Mouse (Mus musculus) forebrain, embryonic 14.5 days (tissue): ENCODE measurements around the gene Tnfrsf14. TPM values are rescaled to one million over a fixed set of nuclear protein-coding genes. Genes with fewer than 3 reads are reported as not detected.

ENCODE experiments used
- ATAC-seq: fragments of 200-750 bp; cut with Nextera tagmentation; 2 replicates; pipeline ENCODE4 v1.8.0; 2017; ENCODE audit warnings: mild to moderate bottlenecking, moderate library complexity
- DNase-seq: peaks from one replicate; pipeline ENCODE4 v3.0.0-alpha.2; 2015; ENCODE audit warnings: low spot score
- H3K27ac ChIP-seq: fragments of 300-500 bp; sonication (generic); 2 replicates; pipeline ENCODE4 v1.5.1; 2014; ENCODE audit warnings: low read depth, mild to moderate bottlenecking, control low read depth, low read length, moderate library complexity
- H3K27me3 ChIP-seq: fragments of 300-500 bp; sonication (generic); replicated peaks from 2 replicates; pipeline ENCODE4 v1.6.1; 2014; ENCODE audit warnings: low read length, control low read depth, mixed read lengths; ENCODE audit not compliant: control insufficient read depth, insufficient read depth
- H3K36me3 ChIP-seq: fragments of 300-500 bp; sonication (generic); 2 replicates; pipeline ENCODE4 v1.6.1; 2014; ENCODE audit warnings: low read length, control low read depth; ENCODE audit not compliant: control insufficient read depth, insufficient read depth
- H3K4me1 ChIP-seq: fragments of 300-500 bp; sonication (generic); 2 replicates; pipeline ENCODE4 v1.6.1; 2014; ENCODE audit warnings: antibody characterized with exemption, low read length, control low read depth; ENCODE audit not compliant: control insufficient read depth, insufficient read depth
- H3K4me2 ChIP-seq: fragments of 300-500 bp; sonication (generic); 2 replicates; pipeline ENCODE4 v1.6.1; 2014; ENCODE audit warnings: mild to moderate bottlenecking, control low read depth, low read length
- H3K4me3 ChIP-seq: fragments of 300-500 bp; sonication (generic); 2 replicates; pipeline ENCODE4 v1.5.1; 2014; ENCODE audit warnings: low read depth, low read length, control low read depth
- H3K9ac ChIP-seq: fragments of 300-500 bp; sonication (generic); 2 replicates; pipeline ENCODE4 v1.6.1; 2014; ENCODE audit warnings: mild to moderate bottlenecking, low read length, control low read depth, moderate library complexity
- H3K9me3 ChIP-seq: fragments of 300-500 bp; sonication (generic); replicated peaks from 2 replicates; pipeline ENCODE4 v1.6.1; 2016; ENCODE audit warnings: low read length, control low read depth, mixed read lengths; ENCODE audit not compliant: control insufficient read depth
- WGBS: fragments of 180-500 bp; shearing (Covaris S2); extraction: QIAGEN DNeasy Blood & Tissue Kit; methylation state at CpG from one replicate; pipeline ENCODE4 v1.1.7; 2014; 5-methylcytosine and 5-hydroxymethylcytosine counted together
- polyA plus RNA-seq: library from polyadenylated mRNA; unstranded; fragments of >200 nt; fragmentation: Nextera tagmentation; extraction: Ambion mirVana; gene quantifications from 2 replicates; pipeline ENCODE4 v1.2.1, GENCODE M21; 2014

Tnfrsf14 gene
- polyA plus RNA-seq, 1 experiment from 2014 or later, result not detected

- no peak for DNase-seq
- no peaks in the 10 kb centered on the region for H3K9me3 ChIP-seq
- H3K36me3 ChIP-seq, result no peaks in the 10 kb centered on the region
- H3K27me3 ChIP-seq, result no peaks in the 10 kb centered on the region
- H3K4me2 ChIP-seq, result peak overlapping the region; percentile 94
- H3K4me3 ChIP-seq, result peak overlapping the region; percentile 53
- H3K9ac ChIP-seq, result peak overlapping the region; percentile 73
- no peak overlapping the region for H3K27ac ChIP-seq
- no peak for ATAC-seq
- peaks cover 11% of the 10 kb centered on the region; the same call in 1 of the 2 replicates for H3K4me1 ChIP-seq
- 74% methylated on average over 6 of the region's 6 CpGs for WGBS
Measured at GRCm38 (mm10) chr4:154897676-154898465, 30.5 kb downstream of the Tnfrsf14 start.

GRCm38 (mm10) chr4:154895549-154895948 lies 32.8 kb downstream of the Tnfrsf14 start:
- no peak overlapping the region for H3K4me3 ChIP-seq
- DNase-seq, result no peak
- WGBS, result 85% methylated on average over 5 of the region's 5 CpGs

GRCm38 (mm10) chr4:154890887-154891286 lies 37.5 kb downstream of the Tnfrsf14 start:
- 93% methylated on average over 14 of the region's 14 CpGs for WGBS
- no peak overlapping the region for H3K4me3 ChIP-seq
- no peak overlapping the region for H3K27ac ChIP-seq
- DNase-seq (no peak), ATAC-seq (no peak)
- no peaks in the 10 kb centered on the region for H3K4me1 ChIP-seq
- H3K36me3 ChIP-seq, result no peaks in the 10 kb centered on the region
- no peak overlapping the region for H3K4me2 ChIP-seq
- no peaks in the 10 kb centered on the region for H3K9me3 ChIP-seq
- H3K9ac ChIP-seq, result no peak overlapping the region
- no peaks in the 10 kb centered on the region for H3K27me3 ChIP-seq

More at GRCm38 (mm10) chr4:154895549-154895948, 32.8 kb downstream of the Tnfrsf14 start:
- peaks cover 11% of the 10 kb centered on the region; the same call in 1 of the 2 replicates for H3K4me1 ChIP-seq
- H3K9ac ChIP-seq, result no peak overlapping the region
- H3K27me3 ChIP-seq, result no peaks in the 10 kb centered on the region
- no peaks in the 10 kb centered on the region for H3K9me3 ChIP-seq
- no peak overlapping the region for H3K4me2 ChIP-seq
- no peak overlapping the region for H3K27ac ChIP-seq
- no peaks in the 10 kb centered on the region for H3K36me3 ChIP-seq
- no peak for ATAC-seq

- no peak overlapping the region for H3K4me2 ChIP-seq
- no peak overlapping the region for H3K4me3 ChIP-seq
- WGBS, result 84% methylated on average over 15 of the region's 15 CpGs
- no peaks in the 10 kb centered on the region for H3K36me3 ChIP-seq
- no peaks in the 10 kb centered on the region for H3K4me1 ChIP-seq
- no peaks in the 10 kb centered on the region for H3K9me3 ChIP-seq
- H3K9ac ChIP-seq, result no peak overlapping the region
- ATAC-seq (no peak), DNase-seq (no peak)
- H3K27ac ChIP-seq, result no peak overlapping the region
- H3K27me3 ChIP-seq, result no peaks in the 10 kb centered on the region
Measured at GRCm38 (mm10) chr4:154887593-154888250, 40.6 kb downstream of the Tnfrsf14 start.

- DNase-seq (no peak), ATAC-seq (peak; percentile 20; the same call in 1 of the 2 replicates)
- H3K9ac ChIP-seq, result no peak overlapping the region
- no peak overlapping the region for H3K27ac ChIP-seq
- H3K4me3 ChIP-seq, result no peak overlapping the region
- H3K9me3 ChIP-seq, result no peaks in the 10 kb centered on the region
- no peaks in the 10 kb centered on the region for H3K27me3 ChIP-seq
- no peaks in the 10 kb centered on the region for H3K4me1 ChIP-seq
- no peaks in the 10 kb centered on the region for H3K36me3 ChIP-seq
- WGBS, result 71% methylated on average over 13 of the region's 13 CpGs
- no peak overlapping the region for H3K4me2 ChIP-seq
Measured at GRCm38 (mm10) chr4:154886876-154887592, 41.3 kb downstream of the Tnfrsf14 start.

GRCm38 (mm10) chr4:154885416-154885815 lies 42.9 kb downstream of the Tnfrsf14 start:
- Histone ChIP-seq H3K36me3 (no peaks in the 10 kb centered on the region), H3K9ac (no peak overlapping the region), H3K4me1 (no peaks in the 10 kb centered on the region), H3K4me3 (no peak overlapping the region), H3K4me2 (no peak overlapping the region), H3K27me3 (no peaks in the 10 kb centered on the region), H3K27ac (no peak overlapping the region), H3K9me3 (no peaks in the 10 kb centered on the region)
- 84% methylated on average over 11 of the region's 11 CpGs for WGBS
- no peak for DNase-seq
- no peak for ATAC-seq

GRCm38 (mm10) chr4:154882014-154882659 lies 46.2 kb downstream of the Tnfrsf14 start:
- 30% methylated on average over 13 of the region's 14 CpGs for WGBS
- H3K9ac ChIP-seq, result no peak overlapping the region
- ATAC-seq (no peak), DNase-seq (no peak)
- H3K4me3 ChIP-seq, result no peak overlapping the region
- no peaks in the 10 kb centered on the region for H3K27me3 ChIP-seq
- H3K27ac ChIP-seq, result no peak overlapping the region
- H3K36me3 ChIP-seq, result no peaks in the 10 kb centered on the region
- no peak overlapping the region for H3K4me2 ChIP-seq
- no peaks in the 10 kb centered on the region for H3K9me3 ChIP-seq
- no peaks in the 10 kb centered on the region for H3K4me1 ChIP-seq

- Histone ChIP-seq H3K9ac (no peak overlapping the region), H3K27me3 (no peaks in the 10 kb centered on the region), H3K4me1 (no peaks in the 10 kb centered on the region), H3K36me3 (no peaks in the 10 kb centered on the region), H3K4me3 (no peak overlapping the region), H3K4me2 (no peak overlapping the region), H3K27ac (no peak overlapping the region), H3K9me3 (no peaks in the 10 kb centered on the region)
- 85% methylated on average over 6 of the region's 6 CpGs for WGBS
- DNase-seq (no peak), ATAC-seq (no peak)
Measured at GRCm38 (mm10) chr4:154880730-154881129, 47.6 kb downstream of the Tnfrsf14 start.
